Mouse (Mus musculus) liver, embryonic 16.5 days (tissue): Measurements from ENCODE around the gene Aagab. TPM values are rescaled to one million over a fixed set of nuclear protein-coding genes. Genes with fewer than 3 reads are reported as not detected.

Source experiments
- ATAC-seq: fragments of 200-750 bp; cut with Nextera tagmentation; 2 replicates; pipeline ENCODE4 v1.8.0; 2017; ENCODE audit warnings: low read depth, mild to moderate bottlenecking, moderate number of reproducible peaks, moderate library complexity
- H3K27ac ChIP-seq: fragments of 300-500 bp; sonication (generic); 2 replicates; pipeline ENCODE4 v1.5.1; 2014; ENCODE audit warnings: mild to moderate bottlenecking, low read length
- H3K27me3 ChIP-seq: fragments of 300-500 bp; sonication (generic); 2 replicates; pipeline ENCODE4 v1.6.1; 2014; ENCODE audit warnings: low read depth, low read length, mixed read lengths; ENCODE audit not compliant: control insufficient read depth, insufficient read depth
- H3K36me3 ChIP-seq: fragments of 300-500 bp; sonication (generic); 2 replicates; pipeline ENCODE4 v1.6.1; 2014; ENCODE audit warnings: mild to moderate bottlenecking; ENCODE audit not compliant: control insufficient read depth, insufficient read depth
- H3K4me1 ChIP-seq: fragments of 300-500 bp; sonication (generic); 2 replicates; pipeline ENCODE4 v1.6.1; 2014; ENCODE audit warnings: low read depth, low read length, mixed read lengths; ENCODE audit not compliant: control insufficient read depth
- H3K4me2 ChIP-seq: fragments of 300-500 bp; sonication (generic); 2 replicates; pipeline ENCODE4 v1.6.1; 2014; ENCODE audit warnings: low read depth, low read length, mixed read lengths
- H3K4me3 ChIP-seq: fragments of 300-500 bp; sonication (generic); 2 replicates; pipeline ENCODE4 v1.5.1; 2014; ENCODE audit warnings: low read depth, mild to moderate bottlenecking, low read length
- H3K9ac ChIP-seq: fragments of 300-500 bp; sonication (generic); 2 replicates; pipeline ENCODE4 v1.6.1; 2014; ENCODE audit warnings: low read depth, low read length
- H3K9me3 ChIP-seq: fragments of 300-500 bp; sonication (generic); replicated peaks from 2 replicates; pipeline ENCODE4 v1.6.1; 2016; ENCODE audit warnings: low read length; ENCODE audit not compliant: control insufficient read depth
- WGBS: fragments of 180-500 bp; shearing (Covaris S2); extraction: QIAGEN DNeasy Blood & Tissue Kit; methylation state at CpG from one replicate; pipeline ENCODE4 v1.1.7; 2014; ENCODE audit not compliant: insufficient replicate concordance; 5-methylcytosine and 5-hydroxymethylcytosine counted together
- polyA plus RNA-seq: library from polyadenylated mRNA; unstranded; fragments of >200 nt; fragmentation: Nextera tagmentation; extraction: Ambion mirVana; gene quantifications from 2 replicates; pipeline ENCODE4 v1.2.1, GENCODE M21; 2015

Gene Aagab
- polyA plus RNA-seq, 1 experiment from 2014 or later: 14.2 TPM

- 67% methylated on average over 9 of the region's 9 CpGs for WGBS
- H3K9ac ChIP-seq: no peak overlapping the region
- no peak overlapping the region for H3K4me3 ChIP-seq
- H3K27me3 ChIP-seq: no peaks in the 10 kb centered on the region
- no peak overlapping the region for H3K27ac ChIP-seq
- no peak overlapping the region for H3K4me2 ChIP-seq
- no peak for ATAC-seq
- H3K9me3 ChIP-seq: no peaks in the 10 kb centered on the region
- no peaks in the 10 kb centered on the region; the same call in none of the 2 replicates for H3K36me3 ChIP-seq
- H3K4me1 ChIP-seq: no peaks in the 10 kb centered on the region
These were observed 45.4 kb downstream of the Aagab start for GRCm38 (mm10) chr9:63647581-63648519.

GRCm38 (mm10) chr9:63648520-63648918 lies 46.1 kb downstream of the Aagab start:
- H3K4me2 ChIP-seq: no peak overlapping the region
- no peak overlapping the region for H3K27ac ChIP-seq
- no peak overlapping the region for H3K4me3 ChIP-seq
- no peaks in the 10 kb centered on the region for H3K4me1 ChIP-seq
- 75% methylated on average over 9 of the region's 9 CpGs for WGBS
- H3K9ac ChIP-seq: no peak overlapping the region
- no peaks in the 10 kb centered on the region for H3K27me3 ChIP-seq
- no peak for ATAC-seq
- no peaks in the 10 kb centered on the region for H3K9me3 ChIP-seq
- H3K36me3 ChIP-seq: no peaks in the 10 kb centered on the region; the same call in none of the 2 replicates

- H3K4me3 ChIP-seq: no peak overlapping the region
- ATAC-seq: no peak
- no peaks in the 10 kb centered on the region for H3K27me3 ChIP-seq
- H3K9me3 ChIP-seq: no peaks in the 10 kb centered on the region
- no peaks in the 10 kb centered on the region; the same call in none of the 2 replicates for H3K36me3 ChIP-seq
- H3K4me2 ChIP-seq: no peak overlapping the region
- H3K27ac ChIP-seq: no peak overlapping the region
- no peaks in the 10 kb centered on the region for H3K4me1 ChIP-seq
- 73% methylated on average over 8 of the region's 8 CpGs for WGBS
- no peak overlapping the region for H3K9ac ChIP-seq
These were observed 47.5 kb downstream of the Aagab start for GRCm38 (mm10) chr9:63649841-63650545.

GRCm38 (mm10) chr9:63650905-63651304 lies 48.4 kb downstream of the Aagab start:
- Histone ChIP-seq H3K27ac (no peak overlapping the region), H3K36me3 (no peaks in the 10 kb centered on the region; the same call in none of the 2 replicates), H3K4me2 (no peak overlapping the region), H3K4me1 (no peaks in the 10 kb centered on the region), H3K27me3 (no peaks in the 10 kb centered on the region), H3K9ac (no peak overlapping the region), H3K9me3 (no peaks in the 10 kb centered on the region), H3K4me3 (no peak overlapping the region)
- no peak for ATAC-seq
- 85% methylated on average over 14 of the region's 14 CpGs for WGBS

GRCm38 (mm10) chr9:63651594-63651993 lies 49.1 kb downstream of the Aagab start:
- H3K4me3 ChIP-seq: no peak overlapping the region
- 79% methylated on average over 11 of the region's 11 CpGs for WGBS
- no peaks in the 10 kb centered on the region; the same call in none of the 2 replicates for H3K36me3 ChIP-seq
- no peak overlapping the region for H3K4me2 ChIP-seq
- no peaks in the 10 kb centered on the region for H3K4me1 ChIP-seq
- H3K9ac ChIP-seq: no peak overlapping the region
- ATAC-seq: no peak
- no peaks in the 10 kb centered on the region for H3K9me3 ChIP-seq
- H3K27me3 ChIP-seq: no peaks in the 10 kb centered on the region
- no peak overlapping the region for H3K27ac ChIP-seq

GRCm38 (mm10) chr9:63653666-63654065 lies 51.2 kb downstream of the Aagab start:
- no peaks in the 10 kb centered on the region; the same call in none of the 2 replicates for H3K36me3 ChIP-seq
- H3K4me3 ChIP-seq: no peak overlapping the region
- no peaks in the 10 kb centered on the region for H3K4me1 ChIP-seq
- no peak overlapping the region for H3K27ac ChIP-seq
- WGBS: 59% methylated on average over 7 of the region's 7 CpGs
- no peaks in the 10 kb centered on the region for H3K27me3 ChIP-seq
- no peak overlapping the region for H3K9ac ChIP-seq
- ATAC-seq: no peak
- no peaks in the 10 kb centered on the region for H3K9me3 ChIP-seq
- no peak overlapping the region for H3K4me2 ChIP-seq

- Histone ChIP-seq H3K27ac (no peak overlapping the region), H3K4me1 (no peaks in the 10 kb centered on the region), H3K4me3 (no peak overlapping the region), H3K36me3 (no peaks in the 10 kb centered on the region; the same call in none of the 2 replicates), H3K9ac (no peak overlapping the region), H3K9me3 (no peaks in the 10 kb centered on the region), H3K4me2 (no peak overlapping the region), H3K27me3 (no peaks in the 10 kb centered on the region)
- no peak for ATAC-seq
- 84% methylated on average over 8 of the region's 8 CpGs for WGBS
These were observed 52.1 kb downstream of the Aagab start for GRCm38 (mm10) chr9:63654575-63654974.

GRCm38 (mm10) chr9:63655092-63655491 lies 52.6 kb downstream of the Aagab start:
- Histone ChIP-seq H3K36me3 (no peaks in the 10 kb centered on the region; the same call in none of the 2 replicates), H3K4me1 (no peaks in the 10 kb centered on the region), H3K9ac (no peak overlapping the region), H3K4me2 (no peak overlapping the region), H3K9me3 (no peaks in the 10 kb centered on the region), H3K4me3 (no peak overlapping the region), H3K27ac (no peak overlapping the region), H3K27me3 (no peaks in the 10 kb centered on the region)
- ATAC-seq: no peak
- WGBS: 55% methylated on average over 1 of the region's 1 CpGs

- Histone ChIP-seq H3K4me3 (no peak overlapping the region), H3K9me3 (no peaks in the 10 kb centered on the region), H3K9ac (no peak overlapping the region), H3K36me3 (no peaks in the 10 kb centered on the region; the same call in none of the 2 replicates), H3K27ac (no peak overlapping the region), H3K4me2 (no peak overlapping the region), H3K4me1 (no peaks in the 10 kb centered on the region), H3K27me3 (no peaks in the 10 kb centered on the region)
- ATAC-seq: no peak
- WGBS: 53% methylated on average over 4 of the region's 4 CpGs
These were observed 54.7 kb downstream of the Aagab start for GRCm38 (mm10) chr9:63657167-63657566.
